7 mouse cellular contexts compared by ENCODE assay signal in genomic region chr8:3645804-3646203, GRCm38 (mm10). TPM values are rescaled to one million over a fixed set of nuclear protein-coding genes. Genes with fewer than 3 reads are reported as not detected.
DNase-seq lines count a peak whose midpoint lies in the region; ATAC-seq lines count a peak whose summit lies in the region.

No protein-coding gene starts in this region.

- WGBS in liver, embryonic 15.5 days (ENCODE audit: insufficient replicate concordance), result 8% methylated on average over 5 of the region's 5 CpGs

- peak; percentile 68 for ATAC-seq in activated CD4-positive, CD25-positive, alpha-beta regulatory T cell, adult 4 months
- peak; percentile 81 for ATAC-seq in erythroid progenitor cell, adult 5-6 weeks (replicated peaks; ENCODE audit: low FRiP score, poor library complexity, severe bottlenecking)
- peak; percentile 63 for ATAC-seq in liver, embryonic 15.5 days (ENCODE audit: insufficient read depth)

- no peak overlapping the region for H3K4me2 ChIP-seq in liver, embryonic 15.5 days

- no peak overlapping the region for H3K4me3 ChIP-seq in liver, embryonic 15.5 days (replicated peaks)

- H3K27ac ChIP-seq in liver, embryonic 15.5 days (replicated peaks), result no peak overlapping the region

- no peak overlapping the region for H3K9ac ChIP-seq in liver, embryonic 15.5 days

- peaks cover 23% of the 10 kb centered on the region for H3K36me3 ChIP-seq in liver, embryonic 15.5 days (replicated peaks)

- H3K4me1 ChIP-seq in liver, embryonic 15.5 days (replicated peaks), result peaks cover 7% of the 10 kb centered on the region; the same call in 1 of the 2 replicates

- peak; percentile 14 for DNase-seq in ovary, postnatal 14 days (ENCODE audit: low spot score)
- no peak for DNase-seq in ovary, postnatal 10 days (ENCODE audit: low spot score)
- DNase-seq in spleen, adult 18-20 months, result peak; percentile 36 to 67
- DNase-seq in left cerebral cortex, postnatal 36 days (ENCODE audit: low spot score in 2 of 2), result no peak

- H3K27me3 ChIP-seq in liver, embryonic 15.5 days, result no peaks in the 10 kb centered on the region

- intact Hi-C loops in left cerebral cortex, postnatal 36 days (cut with DNase I), result no loop called here

- no peaks in the 10 kb centered on the region for H3K9me3 ChIP-seq in liver, embryonic 15.5 days (replicated peaks)

RNA-seq across cellular contexts. Expression of gene Retn, which starts 9.8 kb away (rescaled TPM):
- polyA plus RNA-seq in activated CD4-positive, CD25-positive, alpha-beta regulatory T cell, adult 4 months (2017; shearing (Covaris generic)), result not detected
- not detected in 2 replicates for total RNA-seq in erythroid progenitor cell, adult 5-6 weeks (2015; ENCODE audit: low replicate concordance)
- total RNA-seq in erythroid progenitor cell, adult 5-6 weeks (2017; ENCODE audit: low replicate concordance), result not detected in 2 replicates
- not detected in 2 replicates for polyA plus RNA-seq in liver, embryonic 15.5 days (2015; fragmentation: Nextera tagmentation; extraction: Ambion mirVana)
- 1 to 10 TPM in 1 of 2 experiments, under 1 TPM in 1; 0.49 to 1.4 TPM for total RNA-seq in left cerebral cortex, postnatal 36 days (2021)

RNA-seq across cellular contexts. Expression of gene Stxbp2, which starts 15.0 kb away (rescaled TPM):
- 100 to 1,000 TPM; 184 to 205 TPM for polyA plus RNA-seq in activated CD4-positive, CD25-positive, alpha-beta regulatory T cell, adult 4 months (2017; shearing (Covaris generic))
- 32.7 and 56.9 TPM in 2 replicates for total RNA-seq in erythroid progenitor cell, adult 5-6 weeks (2015; ENCODE audit: low replicate concordance)
- 34.7 and 49.1 TPM in 2 replicates for total RNA-seq in erythroid progenitor cell, adult 5-6 weeks (2017; ENCODE audit: low replicate concordance)
- polyA plus RNA-seq in liver, embryonic 15.5 days (2015; fragmentation: Nextera tagmentation; extraction: Ambion mirVana), result 49.8 and 50.7 TPM in 2 replicates
- total RNA-seq in left cerebral cortex, postnatal 36 days (2021), result 10 to 100 TPM; 44.0 to 61.7 TPM

RNA-seq across cellular contexts. Expression of gene Mcemp1, which starts 19.8 kb away (rescaled TPM):
- under 1 TPM in 1 of 2 experiments, not detected in 1; 0.43 TPM for polyA plus RNA-seq in activated CD4-positive, CD25-positive, alpha-beta regulatory T cell, adult 4 months (2017; shearing (Covaris generic))
- 13.4 and 36.4 TPM in 2 replicates for total RNA-seq in erythroid progenitor cell, adult 5-6 weeks (2015; ENCODE audit: low replicate concordance)
- 4.1 and 11.6 TPM in 2 replicates for total RNA-seq in erythroid progenitor cell, adult 5-6 weeks (2017; ENCODE audit: low replicate concordance)
- polyA plus RNA-seq in liver, embryonic 15.5 days (2015; fragmentation: Nextera tagmentation; extraction: Ambion mirVana), result 8.2 and 8.9 TPM in 2 replicates
- total RNA-seq in left cerebral cortex, postnatal 36 days (2021), result under 1 TPM in 1 of 2 experiments, not detected in 1; 0.61 TPM

RNA-seq across cellular contexts. Expression of gene Pcp2, which starts 20.5 kb away (rescaled TPM):
- polyA plus RNA-seq in activated CD4-positive, CD25-positive, alpha-beta regulatory T cell, adult 4 months (2017; shearing (Covaris generic)), result not detected
- total RNA-seq in erythroid progenitor cell, adult 5-6 weeks (2015; ENCODE audit: low replicate concordance), result not detected in 2 replicates
- total RNA-seq in erythroid progenitor cell, adult 5-6 weeks (2017; ENCODE audit: low replicate concordance), result not detected in 2 replicates
- polyA plus RNA-seq in liver, embryonic 15.5 days (2015; fragmentation: Nextera tagmentation; extraction: Ambion mirVana), result 0.09 and 0.22 TPM in 2 replicates
- total RNA-seq in left cerebral cortex, postnatal 36 days (2021), result not detected

RNA-seq across cellular contexts. Expression of gene Pet100, which starts 24.5 kb away (rescaled TPM):
- polyA plus RNA-seq in activated CD4-positive, CD25-positive, alpha-beta regulatory T cell, adult 4 months (2017; shearing (Covaris generic)), result 100 to 1,000 TPM in 1 of 2 experiments, 10 to 100 TPM in 1; 95.4 to 145 TPM
- 48.6 and 125 TPM in 2 replicates for total RNA-seq in erythroid progenitor cell, adult 5-6 weeks (2015; ENCODE audit: low replicate concordance)
- total RNA-seq in erythroid progenitor cell, adult 5-6 weeks (2017; ENCODE audit: low replicate concordance), result 65.1 and 137 TPM in 2 replicates
- polyA plus RNA-seq in liver, embryonic 15.5 days (2015; fragmentation: Nextera tagmentation; extraction: Ambion mirVana), result 49.8 and 72.1 TPM in 2 replicates
- total RNA-seq in left cerebral cortex, postnatal 36 days (2021), result 10 to 100 TPM; 75.6 to 85.4 TPM

Comparison
In these comparisons a context has a peak if more than half of its experiments do, and no peak if none do; other contexts are left out.
1. DNase-seq: peak in ovary, postnatal 14 days (single experiment) and spleen, adult 18-20 months (2 of 2); none in ovary, postnatal 10 days (single experiment) and left cerebral cortex, postnatal 36 days (0 of 2).
2. Peak in every context shown above with its lines, with median percentiles within 50 percentile points of each other: ATAC-seq.